Mouse (Mus musculus) liver, postnatal 0 days (tissue): ENCODE data around the gene Fpr1. TPM values are rescaled to one million over a fixed set of nuclear protein-coding genes. Genes with fewer than 3 reads are reported as not detected.

ENCODE experiments used
- ATAC-seq: fragments of 200-750 bp; cut with Nextera tagmentation; 2 replicates; pipeline ENCODE4 v1.8.0; 2017; ENCODE audit warnings: mild to moderate bottlenecking, moderate library complexity
- DNase-seq: peaks from one replicate; pipeline ENCODE4 v3.0.0-alpha.2; 2016
- H3K27ac ChIP-seq: fragments of 300-500 bp; sonication (generic); 2 replicates; pipeline ENCODE4 v1.5.1; 2014; ENCODE audit warnings: antibody characterized with exemption, moderate library complexity, mild to moderate bottlenecking, low read depth
- H3K27me3 ChIP-seq: fragments of 300-500 bp; sonication (generic); 2 replicates; pipeline ENCODE4 v1.6.1; 2014; ENCODE audit warnings: low read length, control low read depth, mixed read lengths; ENCODE audit not compliant: insufficient read depth
- H3K36me3 ChIP-seq: fragments of 300-500 bp; sonication (generic); replicated peaks from 2 replicates; pipeline ENCODE4 v1.6.1; 2014; ENCODE audit warnings: mild to moderate bottlenecking, control low read depth, low read length, moderate library complexity, mixed read lengths; ENCODE audit not compliant: insufficient read depth
- H3K4me1 ChIP-seq: fragments of 300-500 bp; sonication (generic); 2 replicates; pipeline ENCODE4 v1.6.1; 2014; ENCODE audit warnings: antibody characterized with exemption, mild to moderate bottlenecking, control low read depth; ENCODE audit not compliant: insufficient read depth
- H3K4me2 ChIP-seq: fragments of 300-500 bp; sonication (generic); 2 replicates; pipeline ENCODE4 v1.6.1; 2014; ENCODE audit warnings: low read depth, mild to moderate bottlenecking, low read length, moderate library complexity, mixed read lengths
- H3K4me3 ChIP-seq: fragments of 300-500 bp; sonication (generic); 2 replicates; pipeline ENCODE4 v1.5.1; 2014; ENCODE audit warnings: low read depth, low read length
- H3K9ac ChIP-seq: fragments of 300-500 bp; sonication (generic); replicated peaks from 2 replicates; pipeline ENCODE4 v1.6.1; 2014; ENCODE audit warnings: mild to moderate bottlenecking, moderate library complexity
- H3K9me3 ChIP-seq: fragments of 300-500 bp; sonication (generic); 2 replicates; pipeline ENCODE4 v1.6.1; 2016; ENCODE audit warnings: mild to moderate bottlenecking, control low read depth, low read length, mixed read lengths
- CTCF ChIP-seq: sonication (generic); IDR thresholded peaks from 2 replicates; pipeline ENCODE4 v1.5.1; 2016; ENCODE audit warnings: antibody characterized with exemption, low read depth
- EP300 ChIP-seq: IDR thresholded peaks from 2 replicates; pipeline ENCODE4 v1.6.1; 2016; ENCODE audit warnings: antibody characterized with exemption, low read depth, mild to moderate bottlenecking
- WGBS: fragments of 180-500 bp; shearing (Covaris S2); extraction: QIAGEN DNeasy Blood & Tissue Kit; methylation state at CpG from one replicate; pipeline ENCODE4 v1.1.7; 2014; ENCODE audit not compliant: insufficient replicate concordance; 5-methylcytosine and 5-hydroxymethylcytosine counted together
- polyA plus RNA-seq: library from polyadenylated mRNA; unstranded; fragments of >200 nt; fragmentation: Nextera tagmentation; extraction: Ambion mirVana; gene quantifications from 2 replicates; pipeline ENCODE4 v1.2.1, GENCODE M21; 2015

The Fpr1 gene
- polyA plus RNA-seq, 1 experiment from 2014 or later, result 13.7 TPM

GRCm38 (mm10) chr17:17899268-17899667 is 15.5 kb upstream of the Fpr1 start:
- Histone ChIP-seq H3K27me3 (no peaks in the 10 kb centered on the region), H3K4me2 (no peak overlapping the region), H3K9me3 (no peaks in the 10 kb centered on the region), H3K4me3 (no peak overlapping the region), H3K27ac (no peak overlapping the region), H3K9ac (no peak overlapping the region), H3K36me3 (no peaks in the 10 kb centered on the region), H3K4me1 (no peaks in the 10 kb centered on the region)
- WGBS, result 58% methylated on average over 2 of the region's 2 CpGs
- ATAC-seq (no peak), DNase-seq (no peak)
- TF ChIP-seq CTCF, result peak; percentile 48
- no peak for TF ChIP-seq EP300

GRCm38 (mm10) chr17:17896039-17896438 is 12.3 kb upstream of the Fpr1 start:
- DNase-seq (no peak), ATAC-seq (no peak)
- Histone ChIP-seq H3K36me3 (no peaks in the 10 kb centered on the region), H3K27me3 (no peaks in the 10 kb centered on the region), H3K4me2 (no peak overlapping the region), H3K9ac (no peak overlapping the region), H3K27ac (no peak overlapping the region), H3K9me3 (no peaks in the 10 kb centered on the region), H3K4me3 (no peak overlapping the region), H3K4me1 (no peaks in the 10 kb centered on the region)
- 2% methylated on average over 4 of the region's 4 CpGs for WGBS
- no peak for TF ChIP-seq EP300
- TF ChIP-seq CTCF, result peak; percentile 77

- no peaks in the 10 kb centered on the region for H3K4me1 ChIP-seq
- no peak overlapping the region for H3K27ac ChIP-seq
- no peak overlapping the region for H3K4me3 ChIP-seq
- DNase-seq, result no peak
- ATAC-seq, result 0 out of 2 replicates have a peak, but pooled peaks have one; percentile 40
- H3K9ac ChIP-seq, result no peak overlapping the region
- peak overlapping the region; percentile 22; the same call in 1 of the 2 replicates for H3K4me2 ChIP-seq
- no peaks in the 10 kb centered on the region for H3K9me3 ChIP-seq
- no peaks in the 10 kb centered on the region for H3K27me3 ChIP-seq
- no peak for TF ChIP-seq EP300
- TF ChIP-seq CTCF, result no peak
- WGBS, result 66% methylated on average over 2 of the region's 2 CpGs
- no peaks in the 10 kb centered on the region for H3K36me3 ChIP-seq
Measured at GRCm38 (mm10) chr17:17889732-17890425, 6.1 kb upstream of the Fpr1 start.

GRCm38 (mm10) chr17:17887774-17888248 is 4.1 kb upstream of the Fpr1 start, which contains the start of the genes Fpr2 and Fpr3:
TSS of gene Fpr2 (plus strand) at chr17:17887824.
TSS of gene Fpr3 (plus strand) at chr17:17887852.
- DNase-seq (no peak), ATAC-seq (no peak)
- no peaks in the 10 kb centered on the region for H3K36me3 ChIP-seq
- TF ChIP-seq EP300, result no peak
- TF ChIP-seq CTCF, result no peak
- no peak within 1 kb of the TSS for H3K4me3 ChIP-seq
- H3K4me1 ChIP-seq, result no peaks in the 10 kb centered on the region
- no peaks in the 10 kb centered on the region for H3K27me3 ChIP-seq
- H3K4me2 ChIP-seq, result no peak within 1 kb of the TSS
- H3K9me3 ChIP-seq, result no peaks in the 10 kb centered on the region
- H3K27ac ChIP-seq, result peak within 1 kb of the TSS; percentile 58; the same call in 1 of the 2 replicates
- H3K9ac ChIP-seq, result no peak within 1 kb of the TSS
- 55% methylated on average over 1 of the region's 1 CpGs for WGBS

- 59% methylated on average over 3 of the region's 3 CpGs for WGBS
- TF ChIP-seq CTCF, result no peak
Measured at GRCm38 (mm10) chr17:17882672-17883071, 1.1 kb downstream of the Fpr1 start.

GRCm38 (mm10) chr17:17879347-17879746 is 4.4 kb downstream of the Fpr1 start:
- Histone ChIP-seq H3K36me3 (no peaks in the 10 kb centered on the region), H3K4me1 (no peaks in the 10 kb centered on the region), H3K9ac (no peak overlapping the region), H3K4me2 (no peak overlapping the region), H3K27me3 (no peaks in the 10 kb centered on the region), H3K27ac (no peak overlapping the region), H3K4me3 (no peak overlapping the region), H3K9me3 (no peaks in the 10 kb centered on the region)
- DNase-seq, result no peak
- 62% methylated on average over 1 of the region's 1 CpGs for WGBS
- TF ChIP-seq EP300 (no peak), CTCF (no peak)
- no peak for ATAC-seq

More at GRCm38 (mm10) chr17:17882672-17883071, 1.1 kb downstream of the Fpr1 start:
- DNase-seq (no peak), ATAC-seq (no peak)
- Histone ChIP-seq H3K9ac (no peak overlapping the region; the same call in 1 of the 2 replicates), H3K4me1 (no peaks in the 10 kb centered on the region), H3K27ac (0 out of 2 replicates have a peak overlapping the region, but pooled peaks have one; percentile 22), H3K4me3 (peak overlapping the region; percentile 19), H3K9me3 (no peaks in the 10 kb centered on the region), H3K36me3 (no peaks in the 10 kb centered on the region), H3K27me3 (no peaks in the 10 kb centered on the region), H3K4me2 (no peak overlapping the region)
